Mouse (Mus musculus) spleen, postnatal 4 days (tissue): ENCODE results near the gene Lama2.

Experiments used
- DNase-seq, 2 experiments: peaks; one replicate each; pipeline ENCODE4 v3.0.0; 2022; ENCODE audit warnings: low spot score in 2 of 2

The Lama2 gene

DNA sequence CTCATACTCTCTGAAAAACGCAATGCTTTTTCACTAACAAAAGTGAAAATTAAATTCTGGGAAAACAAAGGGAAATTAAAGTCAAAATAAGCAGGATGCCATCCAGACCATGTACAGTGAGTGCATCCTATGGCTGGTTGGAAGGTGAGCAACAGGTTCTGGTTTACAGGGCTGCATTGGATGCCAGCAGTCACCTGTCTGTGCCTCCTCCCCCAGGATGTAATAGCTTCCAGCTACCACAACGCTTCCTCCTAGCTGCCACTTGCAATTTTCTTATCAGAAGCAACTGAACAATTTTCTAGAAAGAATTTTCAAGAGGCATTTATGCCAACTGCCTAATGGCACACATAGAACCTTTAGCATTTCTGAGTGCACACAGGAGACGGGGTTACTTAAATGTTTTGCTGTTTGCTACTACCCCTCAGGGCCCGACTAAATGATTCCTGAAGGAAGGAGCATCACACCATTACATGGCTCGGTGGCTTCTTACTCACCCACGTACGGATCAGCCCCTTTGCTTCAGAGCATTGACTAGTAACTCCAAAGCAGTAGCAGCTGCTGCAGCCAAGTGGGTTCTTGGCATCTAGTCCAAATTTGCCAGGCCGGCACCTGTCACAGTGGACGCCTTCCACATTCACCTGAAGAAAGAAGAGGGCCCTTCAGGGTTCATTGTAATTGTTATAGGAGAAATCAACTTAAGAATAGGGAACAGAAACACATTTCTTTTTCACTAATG, 430.8 kb downstream of the Lama2 start:
- no peak for DNase-seq

DNA sequence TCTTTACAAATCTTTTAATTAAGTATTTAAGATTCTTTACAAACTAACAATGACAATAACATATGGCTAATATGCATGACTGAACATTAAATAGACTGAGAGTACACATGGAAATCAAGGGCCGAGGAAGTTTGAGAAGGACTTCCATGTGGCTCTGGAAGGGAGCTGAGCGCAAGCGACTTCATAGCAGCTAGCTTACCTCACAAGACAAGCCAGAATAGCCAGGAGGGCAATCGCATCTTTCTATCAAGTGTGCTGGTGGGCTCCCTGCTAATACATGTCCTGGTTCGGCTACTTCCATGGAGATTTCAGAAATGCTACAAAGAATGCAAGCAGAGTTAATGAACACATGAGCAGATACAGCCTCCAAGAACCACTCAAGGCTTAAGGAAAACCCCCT, 435.4 kb downstream of the Lama2 start:
- no peak for DNase-seq

DNA sequence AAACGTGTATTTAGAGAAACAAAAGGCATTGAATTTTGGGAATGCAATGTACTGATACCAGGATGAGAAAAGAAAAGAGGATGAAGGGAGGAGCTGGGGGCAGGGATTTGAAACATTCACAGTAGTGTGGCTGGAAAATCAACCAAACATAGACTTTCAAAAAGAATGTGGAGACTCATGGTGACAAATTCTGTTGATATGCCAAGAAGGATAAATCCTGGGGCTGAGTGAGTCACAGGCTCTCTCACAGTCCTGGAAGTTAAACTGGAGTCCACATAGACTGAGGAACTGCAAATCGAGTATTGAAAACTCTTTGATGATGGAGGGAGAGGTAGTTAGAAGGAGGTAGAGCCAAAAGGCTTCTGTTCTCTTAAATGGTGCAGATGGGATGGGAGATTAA, 445.3 kb downstream of the Lama2 start:
- DNase-seq = no peak

DNA sequence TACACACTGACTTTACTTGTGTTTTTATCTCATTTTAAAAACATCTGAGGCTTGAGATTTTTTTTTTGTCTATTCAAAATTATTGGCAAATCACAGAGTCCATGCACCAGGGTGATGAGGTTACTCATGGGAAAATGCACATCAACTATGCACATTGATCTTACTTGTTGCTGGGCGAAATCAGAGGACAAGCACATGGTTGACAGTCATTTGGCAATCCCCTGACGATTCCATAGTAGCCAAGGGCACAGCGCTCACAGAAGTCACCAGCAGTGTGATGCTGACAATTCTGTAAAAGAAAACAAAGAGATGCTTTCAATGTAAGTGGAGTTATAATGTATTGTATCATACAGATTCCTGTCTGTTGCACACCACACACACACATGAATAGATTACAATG, 454.8 kb downstream of the Lama2 start:
- DNase-seq = no peak

DNA sequence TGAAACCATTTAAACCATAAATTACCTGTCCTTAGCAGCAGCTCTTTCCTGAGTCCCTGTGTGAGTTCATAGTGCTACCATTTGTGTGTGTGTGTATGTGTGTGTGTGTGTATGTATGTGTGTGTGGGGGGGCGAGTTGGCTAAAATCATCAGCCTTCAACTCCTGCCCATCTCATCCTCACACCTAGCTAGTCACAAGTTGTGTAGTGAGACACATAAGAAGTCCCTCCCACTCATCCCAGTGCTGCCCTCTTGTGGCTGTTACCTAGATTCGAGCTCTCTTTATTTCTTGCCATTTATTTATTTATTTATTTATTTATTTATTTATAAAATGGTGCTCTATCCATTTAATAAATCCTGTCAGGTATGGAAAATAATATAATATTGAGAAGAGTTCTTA, 457.2 kb downstream of the Lama2 start:
- DNase-seq = no peak

DNA sequence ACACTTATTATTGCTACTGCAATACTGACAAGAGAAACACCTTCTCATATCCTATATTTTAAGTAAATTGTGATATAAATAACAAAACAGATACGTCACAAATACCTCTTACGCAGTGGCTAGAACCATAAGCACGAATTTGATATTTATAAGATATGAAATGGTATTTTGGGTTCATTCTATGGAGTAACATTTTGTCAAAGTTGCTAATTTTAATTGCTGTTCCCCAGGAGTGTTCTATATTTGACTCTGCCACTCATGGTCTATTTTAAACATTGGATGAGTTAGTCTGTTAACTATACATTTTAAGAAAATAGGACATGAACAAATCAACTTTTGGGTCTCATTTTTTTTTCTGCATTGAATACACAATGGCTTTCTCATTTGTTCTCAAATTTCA, 469.3 kb downstream of the Lama2 start:
- no peak for DNase-seq

DNA sequence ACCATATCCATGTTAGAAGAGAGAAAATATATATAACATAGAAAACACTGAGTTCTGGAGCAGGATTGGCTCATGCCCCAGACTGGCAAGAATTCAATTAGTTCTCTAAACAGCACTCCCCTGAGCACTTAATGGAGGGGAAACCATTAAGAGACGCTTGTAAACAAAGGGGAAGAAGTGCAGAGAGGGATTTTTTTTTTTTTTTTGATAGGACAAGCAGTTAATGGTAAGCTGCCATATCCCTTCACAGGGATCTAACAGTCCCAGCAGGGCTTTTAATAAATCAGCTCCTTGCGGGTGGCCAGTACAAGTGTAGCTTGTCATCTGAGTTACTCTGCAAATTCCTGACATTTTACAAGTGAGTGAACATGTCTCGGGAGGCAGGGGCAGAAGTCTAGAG, 479.1 kb downstream of the Lama2 start:
- DNase-seq = no peak

DNA sequence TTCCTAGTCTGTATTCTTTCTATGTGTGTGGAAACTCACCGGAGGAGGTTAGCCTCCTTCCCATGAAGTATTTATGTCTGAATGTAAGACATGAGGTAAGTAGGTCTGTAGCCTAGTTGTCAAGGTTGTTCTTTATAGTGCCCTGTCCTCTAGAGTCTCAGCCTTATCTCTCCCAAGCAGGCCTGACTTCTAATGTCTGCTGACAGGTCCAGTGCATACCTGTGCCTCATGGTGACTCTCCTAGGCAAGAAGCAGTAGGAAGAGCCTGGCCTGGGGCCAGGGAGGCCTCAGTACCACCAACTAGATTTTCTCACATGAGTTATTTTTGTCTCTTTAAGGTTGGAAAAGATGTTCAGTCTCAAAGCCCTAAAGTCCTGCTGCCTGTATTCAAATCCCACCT, 483.8 kb downstream of the Lama2 start:
- DNase-seq = peak in 1 of 2 experiments; percentile 12

DNA sequence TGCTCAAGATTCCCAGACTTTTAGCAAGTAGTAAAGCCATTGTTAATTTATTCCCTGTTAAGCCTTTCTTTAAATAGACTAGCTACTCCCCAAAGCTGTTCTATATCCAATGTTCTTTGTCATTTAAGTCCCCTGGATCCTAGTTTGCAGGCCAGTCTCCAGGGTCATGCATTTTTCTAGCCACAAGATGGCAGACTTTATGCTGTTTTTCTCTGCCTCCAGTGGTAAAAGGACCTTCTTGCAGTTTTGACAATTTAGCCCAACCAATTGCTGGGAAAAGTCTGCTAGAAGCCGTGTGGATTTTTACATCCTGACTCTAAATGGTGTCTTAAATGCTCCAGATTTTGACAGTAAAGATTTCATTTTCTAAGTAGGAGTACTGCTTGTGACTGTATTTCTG, 486.4 kb downstream of the Lama2 start:
- no peak for DNase-seq

DNA sequence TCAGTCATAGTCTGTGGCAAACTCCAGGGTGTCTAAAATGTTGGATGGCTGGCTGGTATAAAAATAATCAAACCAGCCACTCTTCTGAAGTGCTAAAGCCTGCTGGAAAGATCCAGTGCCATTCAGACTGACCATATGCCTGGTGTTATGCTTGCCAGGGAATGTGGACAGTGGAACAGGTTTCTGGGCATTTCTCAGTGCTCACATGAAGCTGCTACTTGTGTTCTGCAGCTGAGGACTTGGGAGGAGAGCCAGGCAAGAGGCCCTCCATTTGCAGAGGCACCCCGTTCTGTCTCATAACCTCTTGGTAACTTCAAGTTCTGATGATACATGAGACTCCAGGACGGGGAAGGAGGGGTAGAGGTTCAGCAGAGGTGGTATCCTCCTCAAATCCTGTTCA, 492.1 kb downstream of the Lama2 start:
- no peak for DNase-seq

DNA sequence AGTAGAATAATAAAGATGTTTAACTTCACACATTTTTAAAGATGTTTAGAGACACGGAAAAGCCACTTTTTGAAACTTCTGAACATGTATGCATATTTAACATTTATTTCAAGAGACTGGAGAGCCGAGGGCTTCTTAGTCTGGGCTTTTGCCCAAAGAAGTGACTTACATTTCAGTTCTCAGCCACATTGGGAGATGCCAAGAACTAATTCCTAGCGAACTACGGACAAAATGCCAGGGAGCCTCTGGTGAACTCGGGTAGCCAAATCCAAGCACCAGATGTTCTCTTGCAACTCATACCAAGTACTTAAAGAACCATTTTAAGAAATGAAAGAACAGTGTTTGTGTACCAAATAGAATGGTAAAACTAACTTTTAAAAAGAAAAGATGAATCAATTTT, 495.8 kb downstream of the Lama2 start:
- no peak for DNase-seq

DNA sequence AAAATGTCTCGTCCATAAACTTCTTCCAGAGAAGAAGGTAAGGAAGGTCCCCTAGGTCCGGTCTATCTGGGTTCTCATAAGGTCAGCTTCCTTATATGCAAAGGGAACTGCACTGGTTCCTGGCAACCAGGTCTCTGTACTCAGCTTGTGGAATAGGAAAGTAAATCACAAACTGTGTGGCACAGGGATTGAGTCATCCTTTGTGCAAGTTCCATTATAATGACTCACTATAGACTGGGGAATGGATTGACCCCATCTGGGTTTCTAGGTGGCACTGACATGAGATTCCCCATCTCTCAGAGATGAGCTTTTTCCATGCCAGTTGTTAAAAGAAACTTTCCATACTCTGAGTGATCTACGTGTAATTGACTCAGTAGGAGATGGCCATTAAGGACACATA, 501.7 kb downstream of the Lama2 start:
- DNase-seq = no peak

DNA sequence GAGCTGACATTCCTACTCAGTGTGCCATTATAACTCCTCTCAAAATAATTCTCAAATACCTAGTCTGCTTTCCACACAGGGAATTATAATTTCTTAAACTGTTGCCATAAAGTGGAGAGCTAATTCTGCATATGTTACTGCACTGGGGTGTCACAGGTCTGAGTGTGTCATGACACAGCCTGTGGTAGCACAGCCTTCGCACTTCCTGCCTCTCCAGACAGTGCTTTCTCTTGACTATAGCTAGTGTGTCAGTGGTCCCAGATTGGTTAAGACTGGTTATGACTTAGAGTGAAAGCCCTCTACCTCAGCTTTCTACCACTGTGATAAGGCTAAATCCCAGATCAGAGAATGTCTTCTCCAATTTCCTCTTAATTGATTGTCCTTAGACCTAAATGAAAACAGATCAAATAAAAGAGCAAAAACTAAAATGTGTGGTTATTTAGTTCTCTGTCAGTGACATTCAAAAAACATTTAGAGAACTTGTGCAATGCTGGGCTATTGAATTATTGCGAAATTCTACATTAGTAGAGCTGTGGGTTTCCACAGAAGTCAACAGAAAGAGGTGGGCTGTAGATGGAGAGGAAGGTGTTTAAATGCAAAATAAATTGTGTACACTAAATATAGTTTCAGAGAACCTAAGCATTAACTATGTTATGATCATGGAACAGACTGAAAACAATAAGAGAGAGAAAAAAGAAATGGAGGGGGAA, 502.5 kb downstream of the Lama2 start:
- no peak for DNase-seq

DNA sequence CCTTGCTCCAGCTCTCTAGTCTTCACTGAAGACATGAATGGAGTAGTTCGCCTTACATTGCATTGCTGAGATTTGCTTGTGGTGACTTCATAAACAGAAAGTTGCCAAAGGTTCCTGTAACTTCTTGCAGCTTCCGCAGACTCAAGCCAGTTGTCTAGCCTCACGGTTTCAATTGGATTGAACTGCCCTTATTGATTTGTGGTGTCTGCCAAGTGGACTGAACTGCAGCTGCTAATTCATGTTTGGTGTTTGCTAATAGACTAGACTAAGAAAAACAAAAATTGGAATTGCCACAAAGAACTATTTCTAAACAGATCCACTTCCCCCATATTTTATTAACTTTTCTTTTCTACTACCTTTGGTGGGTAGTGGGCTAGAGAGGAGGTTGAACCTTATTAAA, 505.4 kb downstream of the Lama2 start:
- DNase-seq = no peak

DNA sequence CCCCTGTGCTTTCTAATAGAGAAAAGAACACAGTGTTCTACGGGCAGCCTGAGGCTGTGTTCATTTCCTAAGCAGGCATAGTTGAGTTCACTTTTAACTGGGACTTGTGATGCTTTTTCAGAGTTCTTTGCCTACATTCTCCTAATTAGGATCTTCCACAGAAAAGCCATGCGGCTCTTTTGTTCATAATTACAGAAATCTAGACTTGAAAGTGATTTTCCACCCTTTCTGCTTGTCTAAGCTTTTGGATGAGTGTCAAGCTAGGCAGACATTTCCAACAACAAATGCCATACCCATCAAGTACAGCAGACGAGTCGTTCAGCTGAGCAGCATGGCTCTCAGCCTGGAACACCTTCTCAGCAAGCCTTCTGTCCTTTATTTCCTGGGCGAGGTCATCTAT, 515.7 kb downstream of the Lama2 start:
- no peak for DNase-seq

DNA sequence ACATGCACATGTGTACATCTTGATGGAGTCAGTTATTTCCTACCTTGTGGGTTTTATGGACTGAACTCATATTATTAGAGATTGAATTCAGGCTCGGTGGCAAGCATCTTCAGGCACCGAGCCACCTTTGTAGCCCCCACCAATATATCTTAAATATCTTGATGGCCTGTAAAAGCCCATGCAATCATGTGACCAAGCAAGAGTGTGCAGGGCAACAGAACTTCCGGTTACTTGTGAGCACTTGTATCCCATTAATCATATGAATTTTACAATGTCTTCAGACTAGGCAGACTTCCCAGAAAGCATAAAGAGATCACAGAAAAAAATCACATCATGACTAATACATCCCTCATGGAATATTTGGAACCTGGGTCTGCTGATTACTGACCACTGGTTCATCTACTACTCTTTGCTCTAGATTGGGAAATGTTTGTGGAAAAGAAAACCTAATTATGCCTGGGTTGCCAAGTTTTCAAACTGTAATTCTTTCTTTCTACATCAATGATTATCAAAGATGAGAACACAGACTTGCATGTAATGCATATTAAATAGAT, 517.7 kb downstream of the Lama2 start:
- no peak for DNase-seq

DNA sequence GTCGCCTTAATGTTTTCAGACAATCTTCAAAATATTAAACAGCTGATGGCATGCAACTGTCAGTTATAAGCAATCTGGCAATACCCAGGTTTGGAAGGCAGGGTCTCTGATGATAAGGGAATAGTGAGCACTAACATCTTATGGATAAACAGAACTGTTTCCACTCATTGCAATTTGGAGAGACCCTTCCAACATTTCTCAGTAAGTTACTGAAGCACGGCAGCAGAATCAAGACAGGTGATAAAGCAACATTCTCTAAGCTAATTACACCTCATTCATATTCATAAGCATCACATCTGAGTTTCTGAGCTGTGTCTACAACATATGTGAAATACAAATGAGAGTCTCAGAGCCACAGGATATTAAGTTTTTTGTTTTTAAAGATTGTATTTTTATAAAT, 542.4 kb downstream of the Lama2 start:
- no peak for DNase-seq

DNA sequence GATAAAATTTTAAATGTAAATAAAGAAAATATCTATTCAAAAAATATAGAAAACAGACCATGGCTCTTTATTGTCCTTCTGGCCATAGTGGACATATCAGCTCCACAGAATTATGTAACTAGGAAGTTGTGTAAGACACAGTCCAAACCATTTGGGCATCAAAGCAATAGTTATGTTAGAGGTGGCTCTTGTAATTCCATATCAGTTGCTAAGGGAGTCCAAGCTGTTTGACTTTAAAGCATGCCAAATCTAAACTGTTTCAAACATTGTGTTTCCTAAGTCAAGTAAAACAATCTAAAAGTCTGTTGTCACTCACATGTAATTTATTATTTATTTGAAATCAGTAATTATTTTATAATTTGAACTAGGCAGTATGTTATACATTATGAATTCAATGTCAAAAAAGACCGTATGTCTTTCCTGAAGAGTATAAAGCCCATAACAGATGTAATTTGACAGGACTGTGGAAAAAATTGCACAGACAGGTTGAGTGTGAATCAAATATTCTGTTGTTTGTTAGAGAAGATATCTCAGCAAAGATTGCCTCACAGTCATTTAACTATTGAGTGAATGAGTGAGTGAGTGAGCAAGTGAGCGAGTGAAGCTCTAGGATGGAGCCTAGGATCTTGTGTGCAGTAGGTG, 550.6 kb downstream of the Lama2 start:
- no peak for DNase-seq

DNA sequence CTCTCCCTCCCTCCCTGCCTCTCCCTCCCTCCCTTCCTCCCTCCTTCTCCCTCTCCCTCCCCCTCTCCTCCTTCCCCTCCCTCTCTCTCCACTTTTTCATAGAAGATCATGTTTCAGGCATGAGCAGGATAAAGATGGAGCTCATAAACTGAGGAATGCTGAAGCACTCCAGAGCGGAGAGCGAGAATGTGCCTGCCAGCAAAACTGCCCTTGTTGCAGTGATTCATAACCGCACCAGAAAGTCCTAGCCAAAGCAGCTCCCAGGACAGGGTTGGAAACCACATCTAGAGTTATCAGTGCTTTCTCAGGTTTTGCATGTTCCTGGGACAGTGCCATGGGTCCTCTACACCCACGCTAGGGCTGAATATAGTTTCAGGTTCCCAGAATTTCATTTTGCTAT, 555.9 kb downstream of the Lama2 start:
- no peak for DNase-seq

DNA sequence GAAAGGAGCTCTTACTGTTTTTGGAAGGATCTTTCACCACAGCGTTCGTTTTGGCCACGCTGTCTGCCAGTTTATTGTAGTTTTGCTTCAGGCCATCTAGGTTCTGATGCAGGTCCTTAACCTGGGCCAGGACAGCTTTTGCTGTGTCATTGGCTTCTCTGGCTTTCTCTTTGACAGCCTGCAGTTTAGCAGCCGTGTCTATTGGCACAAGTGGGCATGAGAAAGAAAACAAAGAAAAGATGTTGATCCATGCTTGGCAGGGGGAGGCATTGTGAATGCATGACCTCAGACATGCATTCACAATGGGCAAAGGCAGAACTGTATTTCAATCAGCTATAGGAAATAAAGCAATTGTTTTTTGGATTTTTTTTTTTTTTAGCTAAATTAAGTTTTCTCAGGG, 565.1 kb downstream of the Lama2 start:
- no peak for DNase-seq

DNA sequence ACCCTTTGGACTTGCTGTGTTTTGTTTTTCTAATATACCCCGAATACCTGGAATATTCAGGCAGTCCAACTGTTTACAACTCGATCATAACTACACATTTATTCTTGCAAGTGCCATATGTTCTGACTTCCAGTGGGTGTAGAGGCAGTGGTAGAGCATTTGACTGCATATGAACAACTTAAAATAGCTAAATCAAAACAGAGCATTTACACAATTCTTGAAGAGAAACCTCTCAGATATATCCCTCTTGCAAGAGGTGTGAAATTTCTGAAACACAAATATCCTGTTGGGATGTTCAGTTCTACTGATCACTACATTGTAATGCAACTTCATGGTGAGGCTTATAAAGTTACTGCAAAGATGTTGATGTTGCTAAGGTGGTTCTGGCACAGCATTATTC, 572.4 kb downstream of the Lama2 start:
- no peak for DNase-seq

DNA sequence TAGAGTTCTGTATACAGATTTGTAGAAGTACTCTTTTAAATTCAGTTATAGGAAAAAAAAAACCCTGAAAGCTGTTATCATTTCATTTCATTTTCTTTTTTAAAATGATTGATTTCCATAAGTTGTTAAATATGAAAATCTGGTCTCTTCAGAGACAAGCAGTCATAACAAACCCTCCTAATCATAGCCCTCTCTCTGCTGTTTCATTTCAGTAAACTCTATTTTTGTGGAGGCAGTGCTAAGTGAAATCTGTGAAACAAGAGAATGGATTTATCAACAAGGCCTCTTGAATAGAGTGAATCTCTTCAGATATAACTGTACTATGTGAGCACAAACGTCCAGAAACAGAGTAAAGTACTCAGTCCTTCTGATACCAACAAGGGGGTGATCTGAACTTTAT, 577.7 kb downstream of the Lama2 start:
- no peak for DNase-seq

DNA sequence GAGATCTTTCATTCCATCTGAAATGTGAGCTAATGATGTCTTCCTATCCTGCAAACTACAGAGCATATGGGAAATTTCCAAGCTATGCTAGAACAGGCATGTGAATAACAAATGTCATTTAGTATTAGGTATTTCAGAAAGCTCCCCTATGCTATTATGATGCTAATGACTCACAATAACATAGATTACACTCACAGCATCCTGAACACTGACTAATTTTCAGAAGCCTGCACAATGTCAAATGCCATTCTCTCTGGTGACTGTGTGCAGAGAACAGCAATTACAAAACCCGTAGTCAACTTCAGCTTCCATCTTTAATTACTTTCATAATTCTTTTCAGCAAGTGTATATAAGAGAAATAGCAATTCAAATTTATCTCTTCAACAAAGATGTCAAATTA, 596.9 kb downstream of the Lama2 start:
- no peak for DNase-seq
